Mouse (Mus musculus) brown adipose tissue, adult 24 weeks (tissue): ENCODE measurements around the gene Acadl. TPM values are rescaled to one million over a fixed set of nuclear protein-coding genes. Genes with fewer than 3 reads are reported as not detected.

Experiments
- H3K27ac ChIP-seq: fragments of 200-500 bp; replicated peaks from 2 replicates; pipeline ENCODE4 v1.5.1; 2012; ENCODE audit warnings: low read depth, mild to moderate bottlenecking, low read length
- H3K4me1 ChIP-seq: fragments of 200-500 bp; 2 replicates; pipeline ENCODE4 v1.6.1; 2012; ENCODE audit warnings: low read length, mixed read lengths; ENCODE audit not compliant: control insufficient read depth, insufficient read depth, insufficient read length
- H3K4me3 ChIP-seq: fragments of 200-500 bp; 2 replicates; pipeline ENCODE4 v1.5.1; 2012; ENCODE audit warnings: low read depth, mild to moderate bottlenecking, low read length, moderate library complexity; ENCODE audit not compliant: insufficient read depth
- polyA plus RNA-seq: library from polyadenylated mRNA; stranded (reverse); fragments of >200 nt; gene quantifications from 2 replicates; pipeline ENCODE4 v1.2.4, GENCODE M21; 2012; ENCODE audit not compliant: missing spikeins, insufficient read depth, insufficient read length

Gene Acadl
- polyA plus RNA-seq, 1 experiment, result 2,156 TPM

- no peak overlapping the region for H3K27ac ChIP-seq
- H3K4me3 ChIP-seq, result no peak overlapping the region
- no peaks in the 10 kb centered on the region for H3K4me1 ChIP-seq
These were observed 42.8 kb downstream of the Acadl start for GRCm38 (mm10) chr1:66820241-66820640.

- Histone ChIP-seq H3K4me1 (no peaks in the 10 kb centered on the region; the same call in 1 of the 2 replicates), H3K4me3 (peak overlapping the region; percentile 97), H3K27ac (0 out of 2 replicates have a peak overlapping the region, but pooled peaks have one; percentile 32)
These were observed 45.2 kb downstream of the Acadl start for GRCm38 (mm10) chr1:66817865-66818315.

GRCm38 (mm10) chr1:66817453-66817839 lies 45.6 kb downstream of the Acadl start, which contains the start of gene Kansl1l:
Kansl1l (minus strand) TSS chr1:66817562.
- Histone ChIP-seq H3K4me1 (no peaks in the 10 kb centered on the region; the same call in 1 of the 2 replicates), H3K27ac (peak within 1 kb of the TSS; percentile 98), H3K4me3 (peak within 1 kb of the TSS; percentile 97)

GRCm38 (mm10) chr1:66816837-66817452 lies 46.1 kb downstream of the Acadl start:
- Histone ChIP-seq H3K4me1 (no peaks in the 10 kb centered on the region; the same call in 1 of the 2 replicates), H3K27ac (peak overlapping the region; percentile 98), H3K4me3 (peak overlapping the region; percentile 92)

- H3K4me1 ChIP-seq, result no peaks in the 10 kb centered on the region; the same call in 1 of the 2 replicates
- peak overlapping the region; percentile 92 for H3K4me3 ChIP-seq
- H3K27ac ChIP-seq, result peak overlapping the region; percentile 98
These were observed 46.9 kb downstream of the Acadl start for GRCm38 (mm10) chr1:66815941-66816777.

GRCm38 (mm10) chr1:66814756-66815155 lies 48.3 kb downstream of the Acadl start:
- Histone ChIP-seq H3K27ac (peak overlapping the region; percentile 24), H3K4me1 (no peaks in the 10 kb centered on the region; the same call in 1 of the 2 replicates), H3K4me3 (peak overlapping the region; percentile 9; the same call in 1 of the 2 replicates)

- Histone ChIP-seq H3K4me3 (no peak overlapping the region), H3K27ac (no peak overlapping the region), H3K4me1 (no peaks in the 10 kb centered on the region; the same call in 1 of the 2 replicates)
These were observed 49.9 kb downstream of the Acadl start for GRCm38 (mm10) chr1:66813191-66813590.

- Histone ChIP-seq H3K4me1 (no peaks in the 10 kb centered on the region), H3K27ac (no peak overlapping the region), H3K4me3 (no peak overlapping the region)
These were observed 56.3 kb downstream of the Acadl start for GRCm38 (mm10) chr1:66806821-66807220.

GRCm38 (mm10) chr1:66805408-66805807 lies 57.7 kb downstream of the Acadl start:
- Histone ChIP-seq H3K4me3 (no peak overlapping the region), H3K4me1 (no peaks in the 10 kb centered on the region), H3K27ac (no peak overlapping the region)

- H3K27ac ChIP-seq, result no peak overlapping the region
- H3K4me3 ChIP-seq, result no peak overlapping the region
- H3K4me1 ChIP-seq, result no peaks in the 10 kb centered on the region
These were observed 58.4 kb downstream of the Acadl start for GRCm38 (mm10) chr1:66804710-66805109.

GRCm38 (mm10) chr1:66797962-66798361 lies 65.1 kb downstream of the Acadl start:
- Histone ChIP-seq H3K4me3 (no peak overlapping the region), H3K4me1 (no peaks in the 10 kb centered on the region), H3K27ac (no peak overlapping the region)

GRCm38 (mm10) chr1:66792838-66793466 lies 70.1 kb downstream of the Acadl start:
- Histone ChIP-seq H3K27ac (peak overlapping the region; percentile 73), H3K4me1 (no peaks in the 10 kb centered on the region; the same call in 1 of the 2 replicates), H3K4me3 (no peak overlapping the region)

GRCm38 (mm10) chr1:66782296-66782695 lies 80.8 kb downstream of the Acadl start:
- Histone ChIP-seq H3K4me3 (no peak overlapping the region), H3K27ac (no peak overlapping the region), H3K4me1 (0 out of 2 replicates have a peak, but pooled peaks cover 2% of the 10 kb centered on the region)

- Histone ChIP-seq H3K4me1 (0 out of 2 replicates have a peak, but pooled peaks cover 2% of the 10 kb centered on the region), H3K4me3 (no peak overlapping the region), H3K27ac (no peak overlapping the region)
These were observed 82.0 kb downstream of the Acadl start for GRCm38 (mm10) chr1:66781027-66781426.
